Mouse (Mus musculus): Measurements from ENCODE around the gene Clptm1. TPM values are rescaled to one million over a fixed set of nuclear protein-coding genes. Genes with fewer than 3 reads are reported as not detected.

Gene Clptm1
- polyA plus RNA-seq, 1 experiment from 2014 or later: 77.9 TPM

DNA sequence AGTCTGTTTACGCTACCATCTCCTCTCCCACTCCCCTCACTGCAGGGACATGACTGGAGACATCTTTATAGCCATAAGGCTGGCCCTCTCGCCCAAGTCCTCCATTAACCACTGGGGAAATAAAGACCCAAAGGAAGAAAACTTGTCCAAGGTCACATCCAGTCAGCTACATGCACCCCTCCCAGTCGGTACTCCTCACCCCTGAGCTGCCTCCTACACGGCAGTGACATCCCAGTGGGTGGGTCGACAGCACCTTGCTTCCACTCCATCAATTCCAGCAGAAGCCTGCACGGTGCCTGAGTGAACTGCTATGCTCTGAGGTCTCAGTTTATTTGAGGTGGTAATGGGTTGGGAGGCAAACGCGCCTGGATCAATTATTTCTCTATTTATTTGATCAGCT is 893 bp downstream of the Clptm1 start:
- Histone ChIP-seq H3K4me1 (ENCODE audit: control insufficient read depth, insufficient read depth, low read length) (peaks cover 13% of the 10 kb centered on the region), H3K9me3 (ENCODE audit: control insufficient read depth, low read depth, low read length) (no peaks in the 10 kb centered on the region), H3K4me3 (ENCODE audit: low read depth, low read length) (peak overlapping the region; percentile 100), H3K36me3 (ENCODE audit: control insufficient read depth, insufficient read depth, low read length) (no peaks in the 10 kb centered on the region; the same call in 1 of the 2 replicates), H3K4me2 (replicated peaks; ENCODE audit: low read depth, low read length) (peak overlapping the region; percentile 91), H3K27me3 (ENCODE audit: control insufficient read depth, insufficient read depth, low read length) (no peaks in the 10 kb centered on the region), H3K9ac (replicated peaks; ENCODE audit: low read depth, low read length) (peak overlapping the region; percentile 99), H3K27ac (ENCODE audit: low read length) (peak overlapping the region; percentile 63; the same call in 1 of the 2 replicates)
- WGBS: 13% methylated on average over 8 of the region's 8 CpGs
- ATAC-seq (ENCODE audit: insufficient number of reproducible peaks, insufficient read depth, low FRiP score, low read depth): no peak

DNA sequence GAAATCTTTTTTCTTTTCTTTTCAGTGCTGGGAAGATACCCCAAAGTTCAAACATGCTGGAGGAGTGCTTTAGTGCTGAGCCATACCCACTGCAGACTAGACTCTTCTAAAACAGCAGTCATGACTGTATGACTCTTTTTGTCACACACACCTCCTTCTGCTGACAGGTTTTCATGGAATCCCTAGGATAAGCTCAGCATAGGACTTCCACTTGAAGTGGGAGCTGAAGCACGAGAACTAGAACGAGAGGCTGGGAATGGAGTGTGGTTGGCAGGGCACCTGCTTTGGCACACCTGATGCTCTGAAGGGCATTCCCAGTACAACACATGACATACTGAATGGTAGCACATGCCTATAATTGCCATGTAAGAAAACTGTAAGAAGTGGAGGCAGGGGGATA is 12.2 kb downstream of the Clptm1 start:
- ATAC-seq (ENCODE audit: insufficient number of reproducible peaks, insufficient read depth, low FRiP score, low read depth): no peak
- Histone ChIP-seq H3K4me3 (ENCODE audit: low read depth, low read length) (no peak overlapping the region), H3K9ac (replicated peaks; ENCODE audit: low read depth, low read length) (no peak overlapping the region), H3K9me3 (ENCODE audit: control insufficient read depth, low read depth, low read length) (no peaks in the 10 kb centered on the region), H3K4me2 (replicated peaks; ENCODE audit: low read depth, low read length) (no peak overlapping the region), H3K27me3 (ENCODE audit: control insufficient read depth, insufficient read depth, low read length) (no peaks in the 10 kb centered on the region), H3K36me3 (ENCODE audit: control insufficient read depth, insufficient read depth, low read length) (peaks cover 49% of the 10 kb centered on the region), H3K4me1 (ENCODE audit: control insufficient read depth, insufficient read depth, low read length) (no peaks in the 10 kb centered on the region), H3K27ac (ENCODE audit: low read length) (no peak overlapping the region)
- WGBS: 95% methylated on average over 2 of the region's 2 CpGs

DNA sequence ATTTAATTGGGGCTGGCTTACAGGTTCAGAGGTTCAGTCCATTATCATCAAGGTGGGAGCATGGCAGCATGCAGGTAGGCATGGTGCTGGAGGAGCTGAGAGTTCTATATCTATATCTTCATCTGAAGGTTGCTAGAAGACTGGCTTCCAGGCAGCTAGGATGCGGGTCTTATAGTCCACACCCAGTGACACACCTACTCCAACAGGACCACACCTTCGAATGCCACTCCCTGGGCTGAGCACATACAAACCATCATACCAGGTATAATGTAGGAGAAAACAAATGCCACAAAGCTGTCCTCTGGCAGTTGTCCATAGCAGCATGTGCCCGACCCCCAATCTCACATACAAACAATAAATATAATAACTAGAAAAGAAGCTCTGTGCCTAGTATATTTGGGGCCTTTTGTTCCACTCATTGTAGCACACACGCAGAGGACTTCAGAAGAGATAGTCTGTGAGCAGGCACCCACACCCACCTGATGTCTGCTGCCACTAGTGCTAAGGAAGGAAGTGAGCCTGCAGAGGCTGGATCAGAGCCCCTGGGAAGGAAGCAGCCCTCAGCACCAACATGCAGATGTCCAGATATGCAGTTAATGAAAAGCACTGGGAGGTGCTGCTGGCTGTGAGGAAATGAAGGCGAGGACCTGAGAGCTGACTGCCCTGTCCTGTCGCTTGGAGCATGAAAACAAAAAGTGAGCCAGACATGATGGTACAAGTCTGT is 13.6 kb downstream of the Clptm1 start:
- ATAC-seq (ENCODE audit: insufficient number of reproducible peaks, insufficient read depth, low FRiP score, low read depth): no peak
- Histone ChIP-seq H3K27me3 (ENCODE audit: control insufficient read depth, insufficient read depth, low read length) (no peaks in the 10 kb centered on the region), H3K36me3 (ENCODE audit: control insufficient read depth, insufficient read depth, low read length) (peaks cover 58% of the 10 kb centered on the region), H3K9ac (replicated peaks; ENCODE audit: low read depth, low read length) (no peak overlapping the region), H3K4me1 (ENCODE audit: control insufficient read depth, insufficient read depth, low read length) (no peaks in the 10 kb centered on the region), H3K4me2 (replicated peaks; ENCODE audit: low read depth, low read length) (no peak overlapping the region), H3K27ac (ENCODE audit: low read length) (no peak overlapping the region), H3K9me3 (ENCODE audit: control insufficient read depth, low read depth, low read length) (no peaks in the 10 kb centered on the region), H3K4me3 (ENCODE audit: low read depth, low read length) (no peak overlapping the region)
- 88% methylated on average over 6 of the region's 6 CpGs for WGBS

DNA sequence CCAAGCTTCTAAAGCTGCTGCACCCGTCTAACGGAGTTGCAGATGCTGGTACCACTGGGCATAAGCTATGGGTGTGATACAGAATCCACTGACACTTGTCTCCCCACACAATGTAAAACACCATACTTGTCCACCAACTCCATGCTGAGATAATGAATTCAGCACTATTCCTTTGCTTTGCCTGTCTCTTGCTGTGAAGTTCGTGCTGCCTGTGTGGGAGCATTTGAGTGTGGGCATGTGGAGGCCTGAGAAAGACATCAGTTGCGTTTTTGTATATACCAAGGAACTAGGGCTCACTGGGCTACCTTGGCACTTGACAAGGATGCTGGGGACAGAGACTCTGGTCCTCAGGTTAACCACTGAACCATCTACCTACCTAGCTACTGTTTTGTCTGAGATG is 23.6 kb downstream of the Clptm1 start:
- Histone ChIP-seq H3K4me3 (ENCODE audit: low read depth, low read length) (no peak overlapping the region), H3K9me3 (ENCODE audit: control insufficient read depth, low read depth, low read length) (no peaks in the 10 kb centered on the region), H3K27ac (ENCODE audit: low read length) (no peak overlapping the region), H3K4me2 (replicated peaks; ENCODE audit: low read depth, low read length) (no peak overlapping the region), H3K9ac (replicated peaks; ENCODE audit: low read depth, low read length) (no peak overlapping the region), H3K36me3 (ENCODE audit: control insufficient read depth, insufficient read depth, low read length) (peaks cover 77% of the 10 kb centered on the region), H3K27me3 (ENCODE audit: control insufficient read depth, insufficient read depth, low read length) (no peaks in the 10 kb centered on the region), H3K4me1 (ENCODE audit: control insufficient read depth, insufficient read depth, low read length) (no peaks in the 10 kb centered on the region)
- WGBS: 94% methylated on average over 4 of the region's 4 CpGs
- no peak for ATAC-seq (ENCODE audit: insufficient number of reproducible peaks, insufficient read depth, low FRiP score, low read depth)

DNA sequence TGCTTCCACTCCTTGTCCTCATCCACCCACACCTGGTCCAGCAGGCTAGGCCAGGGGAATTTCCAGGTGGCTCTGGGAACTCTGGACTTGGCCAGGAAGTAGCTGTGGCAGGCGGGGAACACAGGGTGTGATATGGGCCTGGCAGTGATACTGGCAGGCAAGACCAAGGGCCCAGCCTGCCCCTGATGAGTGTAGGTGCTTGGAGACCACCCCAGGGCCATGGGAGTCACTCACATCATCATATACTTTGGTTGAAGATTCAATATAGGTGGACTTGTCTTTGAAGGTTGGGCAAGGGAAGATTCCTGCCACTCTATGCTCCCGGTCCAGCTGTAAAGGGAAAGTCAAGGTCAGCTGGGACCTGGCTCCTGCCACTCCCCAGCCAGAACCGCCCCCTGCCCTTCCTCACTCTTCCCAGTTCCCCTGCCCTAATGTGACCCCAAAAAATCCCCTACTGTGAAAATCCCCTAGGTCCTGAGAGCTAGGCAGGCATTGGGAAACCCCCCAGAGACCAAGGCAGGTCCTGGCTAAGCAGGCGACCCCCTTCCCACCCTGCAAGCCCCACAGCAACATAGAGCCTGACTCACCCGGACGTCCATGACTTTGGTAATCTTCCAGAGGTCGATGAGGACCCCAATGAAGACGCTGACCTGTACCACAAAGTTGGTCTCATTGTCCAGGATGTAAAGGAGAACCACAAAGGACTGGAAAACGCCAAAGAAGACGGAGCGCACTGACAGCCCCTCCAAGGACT is 29.6 kb downstream of the Clptm1 start:
- H3K9me3 ChIP-seq (ENCODE audit: control insufficient read depth, low read depth, low read length): no peaks in the 10 kb centered on the region
- peaks cover 65% of the 10 kb centered on the region for H3K36me3 ChIP-seq (ENCODE audit: control insufficient read depth, insufficient read depth, low read length)
- H3K9ac ChIP-seq (replicated peaks; ENCODE audit: low read depth, low read length): no peak overlapping the region
- no peak for ATAC-seq (ENCODE audit: insufficient number of reproducible peaks, insufficient read depth, low FRiP score, low read depth)
- no peak overlapping the region for H3K4me2 ChIP-seq (replicated peaks; ENCODE audit: low read depth, low read length)
- 87% methylated on average over 11 of the region's 11 CpGs for WGBS
- no peak overlapping the region for H3K4me3 ChIP-seq (ENCODE audit: low read depth, low read length)
- no peak overlapping the region for H3K27ac ChIP-seq (ENCODE audit: low read length)
- no peaks in the 10 kb centered on the region for H3K4me1 ChIP-seq (ENCODE audit: control insufficient read depth, insufficient read depth, low read length)
- no peaks in the 10 kb centered on the region for H3K27me3 ChIP-seq (ENCODE audit: control insufficient read depth, insufficient read depth, low read length)

DNA sequence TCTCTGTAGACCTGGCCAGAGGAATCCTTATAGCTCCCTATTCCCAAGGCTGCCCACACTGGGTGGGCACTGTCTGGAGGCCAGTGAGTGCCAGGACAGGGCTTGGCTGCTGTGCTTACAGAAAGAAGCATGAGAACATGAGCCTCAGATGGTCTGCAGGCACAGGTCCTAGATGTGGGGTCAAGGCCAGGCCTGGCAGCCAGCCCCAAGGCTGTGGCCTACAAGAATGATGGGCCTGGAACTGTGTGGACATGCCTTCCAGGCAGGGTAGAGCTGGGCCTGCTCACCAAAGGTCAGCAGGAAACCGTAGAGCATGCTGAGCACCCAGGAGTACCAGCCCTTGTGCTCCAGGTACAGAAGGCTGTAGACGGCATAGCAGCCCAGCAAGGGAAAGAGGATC is 30.2 kb downstream of the Clptm1 start:
- H3K4me2 ChIP-seq (replicated peaks; ENCODE audit: low read depth, low read length): no peak overlapping the region
- 0 out of 2 replicates have a peak, but pooled peaks cover 3% of the 10 kb centered on the region for H3K4me1 ChIP-seq (ENCODE audit: control insufficient read depth, insufficient read depth, low read length)
- H3K27me3 ChIP-seq (ENCODE audit: control insufficient read depth, insufficient read depth, low read length): no peaks in the 10 kb centered on the region
- 95% methylated on average over 2 of the region's 2 CpGs for WGBS
- ATAC-seq (ENCODE audit: insufficient number of reproducible peaks, insufficient read depth, low FRiP score, low read depth): no peak
- H3K36me3 ChIP-seq (ENCODE audit: control insufficient read depth, insufficient read depth, low read length): peaks cover 65% of the 10 kb centered on the region
- no peak overlapping the region for H3K9ac ChIP-seq (replicated peaks; ENCODE audit: low read depth, low read length)
- no peak overlapping the region for H3K27ac ChIP-seq (ENCODE audit: low read length)
- H3K4me3 ChIP-seq (ENCODE audit: low read depth, low read length): no peak overlapping the region
- no peaks in the 10 kb centered on the region for H3K9me3 ChIP-seq (ENCODE audit: control insufficient read depth, low read depth, low read length)

DNA sequence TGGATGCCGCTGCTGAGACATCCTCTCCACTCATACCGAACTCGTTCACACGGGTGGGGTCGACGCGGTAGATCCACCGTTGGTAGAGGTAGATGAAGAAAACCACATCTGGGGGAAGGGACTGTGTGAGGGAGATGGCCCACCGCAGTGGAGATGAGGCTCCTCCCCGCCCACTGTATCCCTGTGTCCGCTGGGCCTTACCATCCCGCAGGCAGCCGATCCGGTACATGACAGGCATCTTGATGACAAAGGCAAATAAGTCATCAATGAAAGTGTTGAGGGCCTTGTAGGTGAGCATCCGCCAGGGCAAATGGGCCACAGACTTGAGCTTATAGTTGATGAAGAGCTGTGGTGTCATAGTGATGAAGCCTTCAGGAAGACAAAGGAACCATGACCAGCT is 31.0 kb downstream of the Clptm1 start:
- Histone ChIP-seq H3K36me3 (ENCODE audit: control insufficient read depth, insufficient read depth, low read length) (peaks cover 62% of the 10 kb centered on the region), H3K9ac (replicated peaks; ENCODE audit: low read depth, low read length) (no peak overlapping the region), H3K4me3 (ENCODE audit: low read depth, low read length) (no peak overlapping the region), H3K27me3 (ENCODE audit: control insufficient read depth, insufficient read depth, low read length) (no peaks in the 10 kb centered on the region), H3K4me1 (ENCODE audit: control insufficient read depth, insufficient read depth, low read length) (0 out of 2 replicates have a peak, but pooled peaks cover 4% of the 10 kb centered on the region), H3K4me2 (replicated peaks; ENCODE audit: low read depth, low read length) (no peak overlapping the region), H3K9me3 (ENCODE audit: control insufficient read depth, low read depth, low read length) (no peaks in the 10 kb centered on the region), H3K27ac (ENCODE audit: low read length) (no peak overlapping the region)
- ATAC-seq (ENCODE audit: insufficient number of reproducible peaks, insufficient read depth, low FRiP score, low read depth): no peak
- 93% methylated on average over 15 of the region's 15 CpGs for WGBS

DNA sequence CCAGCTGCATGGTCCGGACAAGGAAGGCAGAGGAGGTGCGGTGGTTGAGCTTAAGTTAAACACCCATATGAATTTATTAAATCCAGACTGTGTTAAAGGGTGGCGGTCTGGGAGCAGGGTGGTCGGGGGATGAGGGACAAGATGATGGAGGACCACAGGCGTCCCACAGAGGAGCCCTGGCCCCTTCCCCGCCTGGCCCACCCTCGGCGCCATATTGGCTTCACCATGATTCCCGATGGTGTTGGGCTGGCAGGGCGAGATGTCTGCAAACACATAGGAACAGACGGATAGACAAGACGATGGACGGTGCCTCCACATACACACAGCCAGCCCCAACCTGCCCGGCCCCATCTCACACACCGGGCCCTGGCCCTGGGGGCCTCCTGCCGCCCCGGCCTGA is 31.6 kb downstream of the Clptm1 start:
- no peak for ATAC-seq (ENCODE audit: insufficient number of reproducible peaks, insufficient read depth, low FRiP score, low read depth)
- H3K36me3 ChIP-seq (ENCODE audit: control insufficient read depth, insufficient read depth, low read length): peaks cover 55% of the 10 kb centered on the region
- no peak overlapping the region for H3K4me3 ChIP-seq (ENCODE audit: low read depth, low read length)

More for the DNA sequence above, 31.6 kb downstream of the Clptm1 start:
- Histone ChIP-seq H3K27me3 (ENCODE audit: control insufficient read depth, insufficient read depth, low read length) (no peaks in the 10 kb centered on the region), H3K4me1 (ENCODE audit: control insufficient read depth, insufficient read depth, low read length) (0 out of 2 replicates have a peak, but pooled peaks cover 4% of the 10 kb centered on the region), H3K27ac (ENCODE audit: low read length) (no peak overlapping the region), H3K4me2 (replicated peaks; ENCODE audit: low read depth, low read length) (no peak overlapping the region), H3K9me3 (ENCODE audit: control insufficient read depth, low read depth, low read length) (no peaks in the 10 kb centered on the region), H3K9ac (replicated peaks; ENCODE audit: low read depth, low read length) (no peak overlapping the region)
- 94% methylated on average over 15 of the region's 17 CpGs for WGBS
